Mouse (Mus musculus) forebrain, embryonic 12.5 days (tissue): ENCODE results near the gene Cited4. TPM values are rescaled to one million over a fixed set of nuclear protein-coding genes. Genes with fewer than 3 reads are reported as not detected.

Experiments
- ATAC-seq: fragments of 200-750 bp; cut with Nextera tagmentation; 2 replicates; pipeline ENCODE4 v1.8.0; 2017; ENCODE audit warnings: moderate TSS enrichment; ENCODE audit not compliant: low FRiP score
- H3K27ac ChIP-seq: fragments of 300-500 bp; sonication (generic); 2 replicates; pipeline ENCODE4 v1.5.1; 2016; ENCODE audit warnings: mild to moderate bottlenecking
- H3K27me3 ChIP-seq: fragments of 300-500 bp; sonication (generic); 2 replicates; pipeline ENCODE4 v1.6.1; 2016; ENCODE audit warnings: mild to moderate bottlenecking
- H3K36me3 ChIP-seq: fragments of 300-500 bp; sonication (generic); replicated peaks from 2 replicates; pipeline ENCODE4 v1.6.1; 2016; ENCODE audit warnings: mild to moderate bottlenecking
- H3K4me1 ChIP-seq: fragments of 300-500 bp; sonication (generic); 2 replicates; pipeline ENCODE4 v1.6.1; 2016
- H3K4me2 ChIP-seq: fragments of 300-500 bp; sonication (generic); 2 replicates; pipeline ENCODE4 v1.6.1; 2016; ENCODE audit warnings: mild to moderate bottlenecking, moderate library complexity
- H3K4me3 ChIP-seq: fragments of 300-500 bp; sonication (generic); replicated peaks from 2 replicates; pipeline ENCODE4 v1.5.1; 2016; ENCODE audit warnings: mild to moderate bottlenecking
- H3K9ac ChIP-seq: fragments of 300-500 bp; sonication (generic); 2 replicates; pipeline ENCODE4 v1.6.1; 2016; ENCODE audit warnings: mild to moderate bottlenecking
- H3K9me3 ChIP-seq: fragments of 300-500 bp; sonication (generic); 2 replicates; pipeline ENCODE4 v1.6.1; 2016
- WGBS: fragments of 180-500 bp; shearing (Covaris S2); methylation state at CpG from one replicate; pipeline ENCODE4 v1.1.7; 2016; 5-methylcytosine and 5-hydroxymethylcytosine counted together
- polyA plus RNA-seq: library from polyadenylated mRNA; unstranded; fragments of >200 nt; fragmentation: Nextera tagmentation; extraction: Ambion mirVana; gene quantifications from 2 replicates; pipeline ENCODE4 v1.2.1, GENCODE M21; 2016

Cited4 gene
- polyA plus RNA-seq, 1 experiment from 2014 or later: 4.8 TPM

- Histone ChIP-seq H3K36me3 (no peaks in the 10 kb centered on the region), H3K4me3 (peak overlapping the region; percentile 37), H3K9ac (no peak overlapping the region; the same call in 1 of the 2 replicates), H3K9me3 (no peaks in the 10 kb centered on the region), H3K4me1 (peaks cover 20% of the 10 kb centered on the region), H3K4me2 (peak overlapping the region; percentile 65), H3K27ac (no peak overlapping the region), H3K27me3 (peaks cover 32% of the 10 kb centered on the region)
- peak; percentile 82 for ATAC-seq
- WGBS: under 1% methylated on average over 12 of the region's 12 CpGs
These were observed 49.8 kb downstream of the Cited4 start for GRCm38 (mm10) chr4:120716141-120716571.

GRCm38 (mm10) chr4:120716765-120717164 is 50.4 kb downstream of the Cited4 start:
- Histone ChIP-seq H3K9ac (no peak overlapping the region), H3K4me3 (peak overlapping the region; percentile 37), H3K36me3 (no peaks in the 10 kb centered on the region), H3K9me3 (no peaks in the 10 kb centered on the region), H3K27me3 (peaks cover 32% of the 10 kb centered on the region), H3K4me2 (peak overlapping the region; percentile 65), H3K27ac (no peak overlapping the region), H3K4me1 (peaks cover 20% of the 10 kb centered on the region)
- 24% methylated on average over 12 of the region's 12 CpGs for WGBS
- ATAC-seq: no peak

Other genes with a start within 250 kb of the Cited4 start
- gene Slfnl1, start 134.3 kb upstream of the Cited4 start, polyA plus RNA-seq: not detected in 2 replicates
- 128 and 132 TPM in 2 replicates for gene Ctps, start 96.3 kb upstream of the Cited4 start, polyA plus RNA-seq
- gene Gm8439, start 77.8 kb upstream of the Cited4 start, polyA plus RNA-seq: not detected in 2 replicates
- gene Kcnq4, start 82.0 kb downstream of the Cited4 start, polyA plus RNA-seq: 3.1 and 3.5 TPM in 2 replicates
- gene Nfyc, start 165.0 kb downstream of the Cited4 start, polyA plus RNA-seq: 110 and 117 TPM in 2 replicates
- 6.2 and 7.3 TPM in 2 replicates for gene Rims3, start 188.2 kb downstream of the Cited4 start, polyA plus RNA-seq